Mouse (Mus musculus) midbrain, embryonic 15.5 days (tissue): ENCODE measurements around the gene Bach2. TPM values are rescaled to one million over a fixed set of nuclear protein-coding genes. Genes with fewer than 3 reads are reported as not detected.

Experiments
- ATAC-seq: fragments of 200-750 bp; cut with Nextera tagmentation; replicated peaks from 2 replicates; pipeline ENCODE4 v1.8.0; 2017; ENCODE audit warnings: moderate TSS enrichment
- H3K27ac ChIP-seq: fragments of 300-500 bp; sonication (generic); 2 replicates; pipeline ENCODE4 v1.5.1; 2015; ENCODE audit warnings: mild to moderate bottlenecking, inconsistent platforms
- H3K27me3 ChIP-seq: fragments of 300-500 bp; sonication (generic); replicated peaks from 2 replicates; pipeline ENCODE4 v1.6.1; 2015; ENCODE audit warnings: inconsistent platforms
- H3K36me3 ChIP-seq: fragments of 300-500 bp; sonication (generic); replicated peaks from 2 replicates; pipeline ENCODE4 v1.6.1; 2015; ENCODE audit warnings: inconsistent platforms
- H3K4me1 ChIP-seq: fragments of 300-500 bp; sonication (generic); 2 replicates; pipeline ENCODE4 v1.6.1; 2015; ENCODE audit warnings: inconsistent platforms
- H3K4me2 ChIP-seq: fragments of 300-500 bp; sonication (generic); 2 replicates; pipeline ENCODE4 v1.6.1; 2015; ENCODE audit warnings: inconsistent platforms, mild to moderate bottlenecking, moderate library complexity
- H3K4me3 ChIP-seq: fragments of 300-500 bp; sonication (generic); 2 replicates; pipeline ENCODE4 v1.5.1; 2015; ENCODE audit warnings: mild to moderate bottlenecking, inconsistent platforms
- H3K9ac ChIP-seq: fragments of 300-500 bp; sonication (generic); 2 replicates; pipeline ENCODE4 v1.6.1; 2015; ENCODE audit warnings: mild to moderate bottlenecking, inconsistent platforms
- H3K9me3 ChIP-seq: fragments of 300-500 bp; sonication (generic); 2 replicates; pipeline ENCODE4 v1.6.1; 2016; ENCODE audit warnings: inconsistent platforms
- WGBS: fragments of 180-500 bp; shearing (Covaris S2); methylation state at CpG from one replicate; pipeline ENCODE4 v1.1.7; 2015; ENCODE audit warnings: mixed read lengths; 5-methylcytosine and 5-hydroxymethylcytosine counted together
- polyA plus RNA-seq: library from polyadenylated mRNA; unstranded; fragments of >200 nt; fragmentation: Nextera tagmentation; extraction: Ambion mirVana; gene quantifications from 2 replicates; pipeline ENCODE4 v1.2.1, GENCODE M21; 2015

Gene Bach2
- polyA plus RNA-seq, 1 experiment from 2014 or later, result 22.3 TPM

- no peak overlapping the region for H3K4me2 ChIP-seq
- no peaks in the 10 kb centered on the region for H3K36me3 ChIP-seq
- H3K4me3 ChIP-seq, result no peak overlapping the region
- no peaks in the 10 kb centered on the region for H3K27me3 ChIP-seq
- no peak overlapping the region for H3K9ac ChIP-seq
- no peak overlapping the region for H3K27ac ChIP-seq
- WGBS, result 40% methylated on average over 1 of the region's 1 CpGs
- H3K4me1 ChIP-seq, result peaks cover 15% of the 10 kb centered on the region
- H3K9me3 ChIP-seq, result no peaks in the 10 kb centered on the region
- no peak for ATAC-seq
These were observed 155.3 kb downstream of the Bach2 start for GRCm38 (mm10) chr4:32393951-32394350.

GRCm38 (mm10) chr4:32394850-32395249 lies 156.2 kb downstream of the Bach2 start:
- Histone ChIP-seq H3K4me1 (peaks cover 6% of the 10 kb centered on the region; the same call in 1 of the 2 replicates), H3K4me3 (no peak overlapping the region), H3K9ac (no peak overlapping the region), H3K27ac (no peak overlapping the region), H3K27me3 (no peaks in the 10 kb centered on the region), H3K4me2 (no peak overlapping the region), H3K9me3 (no peaks in the 10 kb centered on the region), H3K36me3 (no peaks in the 10 kb centered on the region)
- 87% methylated on average over 2 of the region's 2 CpGs for WGBS
- no peak for ATAC-seq

- Histone ChIP-seq H3K4me3 (no peak overlapping the region), H3K4me1 (peaks cover 13% of the 10 kb centered on the region; the same call in 1 of the 2 replicates), H3K9ac (no peak overlapping the region), H3K27me3 (no peaks in the 10 kb centered on the region), H3K4me2 (no peak overlapping the region), H3K36me3 (no peaks in the 10 kb centered on the region), H3K27ac (no peak overlapping the region), H3K9me3 (no peaks in the 10 kb centered on the region)
- WGBS, result 94% methylated on average over 5 of the region's 5 CpGs
- ATAC-seq, result no peak
These were observed 162.9 kb downstream of the Bach2 start for GRCm38 (mm10) chr4:32401459-32401858.

- Histone ChIP-seq H3K27me3 (no peaks in the 10 kb centered on the region), H3K4me1 (peaks cover 13% of the 10 kb centered on the region; the same call in 1 of the 2 replicates), H3K36me3 (no peaks in the 10 kb centered on the region), H3K27ac (no peak overlapping the region), H3K9me3 (no peaks in the 10 kb centered on the region), H3K4me2 (no peak overlapping the region), H3K4me3 (no peak overlapping the region), H3K9ac (no peak overlapping the region)
- no peak for ATAC-seq
- WGBS, result 94% methylated on average over 5 of the region's 5 CpGs
These were observed 164.9 kb downstream of the Bach2 start for GRCm38 (mm10) chr4:32403506-32403905.

- WGBS, result 64% methylated on average over 17 of the region's 17 CpGs
- Histone ChIP-seq H3K9me3 (no peaks in the 10 kb centered on the region), H3K4me1 (peaks cover 13% of the 10 kb centered on the region; the same call in 1 of the 2 replicates), H3K4me3 (no peak overlapping the region), H3K27me3 (no peaks in the 10 kb centered on the region), H3K27ac (peak overlapping the region; percentile 33; the same call in 1 of the 2 replicates), H3K4me2 (no peak overlapping the region), H3K36me3 (no peaks in the 10 kb centered on the region), H3K9ac (no peak overlapping the region)
- ATAC-seq, result no peak
These were observed 166.7 kb downstream of the Bach2 start for GRCm38 (mm10) chr4:32405149-32405882.

- WGBS, result 80% methylated on average over 3 of the region's 3 CpGs
- Histone ChIP-seq H3K4me3 (no peak overlapping the region), H3K36me3 (no peaks in the 10 kb centered on the region), H3K4me2 (no peak overlapping the region), H3K9ac (no peak overlapping the region), H3K27ac (no peak overlapping the region), H3K9me3 (no peaks in the 10 kb centered on the region), H3K4me1 (peaks cover 13% of the 10 kb centered on the region; the same call in 1 of the 2 replicates), H3K27me3 (no peaks in the 10 kb centered on the region)
- ATAC-seq, result no peak
These were observed 167.4 kb downstream of the Bach2 start for GRCm38 (mm10) chr4:32405985-32406384.

- Histone ChIP-seq H3K4me2 (no peak overlapping the region), H3K9ac (no peak overlapping the region), H3K4me1 (peaks cover 18% of the 10 kb centered on the region; the same call in 1 of the 2 replicates), H3K27ac (no peak overlapping the region), H3K36me3 (no peaks in the 10 kb centered on the region), H3K27me3 (no peaks in the 10 kb centered on the region), H3K9me3 (no peaks in the 10 kb centered on the region), H3K4me3 (no peak overlapping the region)
- no peak for ATAC-seq
- WGBS, result 90% methylated on average over 8 of the region's 8 CpGs
These were observed 169.9 kb downstream of the Bach2 start for GRCm38 (mm10) chr4:32408535-32408934.

- WGBS, result 90% methylated on average over 9 of the region's 9 CpGs
These were observed 170.7 kb downstream of the Bach2 start for GRCm38 (mm10) chr4:32409116-32409880.

GRCm38 (mm10) chr4:32413063-32413462 lies 174.5 kb downstream of the Bach2 start:
- 34% methylated on average over 7 of the region's 7 CpGs for WGBS
- ATAC-seq, result peak; percentile 72
- no peak overlapping the region for H3K4me3 ChIP-seq
- no peaks in the 10 kb centered on the region for H3K36me3 ChIP-seq
- H3K9ac ChIP-seq, result no peak overlapping the region
- no peaks in the 10 kb centered on the region for H3K27me3 ChIP-seq
- no peaks in the 10 kb centered on the region for H3K9me3 ChIP-seq
- H3K4me2 ChIP-seq, result no peak overlapping the region
- H3K4me1 ChIP-seq, result peaks cover 4% of the 10 kb centered on the region; the same call in 1 of the 2 replicates
- no peak overlapping the region for H3K27ac ChIP-seq

More at GRCm38 (mm10) chr4:32409116-32409880, 170.7 kb downstream of the Bach2 start:
- Histone ChIP-seq H3K27me3 (no peaks in the 10 kb centered on the region), H3K4me2 (no peak overlapping the region), H3K4me1 (peaks cover 18% of the 10 kb centered on the region; the same call in 1 of the 2 replicates), H3K9ac (no peak overlapping the region), H3K36me3 (no peaks in the 10 kb centered on the region), H3K27ac (no peak overlapping the region), H3K9me3 (no peaks in the 10 kb centered on the region), H3K4me3 (no peak overlapping the region)
- ATAC-seq, result no peak

GRCm38 (mm10) chr4:32413505-32413904 lies 174.9 kb downstream of the Bach2 start:
- no peak overlapping the region for H3K9ac ChIP-seq
- H3K36me3 ChIP-seq, result no peaks in the 10 kb centered on the region
- no peaks in the 10 kb centered on the region for H3K27me3 ChIP-seq
- 76% methylated on average over 9 of the region's 9 CpGs for WGBS
- H3K4me1 ChIP-seq, result peaks cover 4% of the 10 kb centered on the region; the same call in 1 of the 2 replicates
- H3K4me2 ChIP-seq, result no peak overlapping the region
- H3K9me3 ChIP-seq, result no peaks in the 10 kb centered on the region
- no peak for ATAC-seq
- H3K27ac ChIP-seq, result no peak overlapping the region
- no peak overlapping the region for H3K4me3 ChIP-seq

- ATAC-seq, result no peak
- Histone ChIP-seq H3K9ac (no peak overlapping the region), H3K4me3 (no peak overlapping the region), H3K4me1 (peaks cover 4% of the 10 kb centered on the region; the same call in 1 of the 2 replicates), H3K9me3 (no peaks in the 10 kb centered on the region), H3K36me3 (no peaks in the 10 kb centered on the region), H3K27ac (no peak overlapping the region), H3K27me3 (no peaks in the 10 kb centered on the region), H3K4me2 (no peak overlapping the region)
- WGBS, result 74% methylated on average over 7 of the region's 7 CpGs
These were observed 176.4 kb downstream of the Bach2 start for GRCm38 (mm10) chr4:32414959-32415358.

- H3K27me3 ChIP-seq, result no peaks in the 10 kb centered on the region
- no peak overlapping the region for H3K27ac ChIP-seq
- no peak for ATAC-seq
- H3K4me3 ChIP-seq, result no peak overlapping the region
- peaks cover 7% of the 10 kb centered on the region; the same call in 1 of the 2 replicates for H3K4me1 ChIP-seq
- 91% methylated on average over 8 of the region's 8 CpGs for whole genome bisulfite sequencing
- no peak overlapping the region for H3K9ac ChIP-seq
- no peak overlapping the region for H3K4me2 ChIP-seq
- no peaks in the 10 kb centered on the region for H3K36me3 ChIP-seq
- no peaks in the 10 kb centered on the region for H3K9me3 ChIP-seq
These were observed 179.3 kb downstream of the Bach2 start for GRCm38 (mm10) chr4:32417939-32418338.
